Mouse (Mus musculus): Measurements from ENCODE around the gene Sh3bp5. TPM values are rescaled to one million over a fixed set of nuclear protein-coding genes. Genes with fewer than 3 reads are reported as not detected.

Gene Sh3bp5
- polyA plus RNA-seq, 1 experiment: 10.7 TPM

GRCm38 (mm10) chr14:31397353-31397752, 38.5 kb downstream of the Sh3bp5 start:
- Histone ChIP-seq H3K27ac (ENCODE audit: control insufficient read depth, insufficient read depth, low read length) (no peak overlapping the region), H3K4me3 (ENCODE audit: control insufficient read depth, insufficient read depth, low read length) (no peak overlapping the region), H3K36me3 (ENCODE audit: control insufficient read depth, insufficient read depth, low read length) (no peaks in the 10 kb centered on the region), H3K4me1 (replicated peaks; ENCODE audit: control insufficient read depth, insufficient read depth, low read length) (peaks cover 19% of the 10 kb centered on the region), H3K27me3 (ENCODE audit: control insufficient read depth, insufficient read depth, low read length) (no peaks in the 10 kb centered on the region)
- TF ChIP-seq CTCF (IDR thresholded peaks at IDR 0.05; ENCODE audit: borderline replicate concordance, control insufficient read depth, extremely low read depth, insufficient read depth, low read length, poor library complexity) (no peak), POLR2A (IDR thresholded peaks at IDR 0.05; ENCODE audit: control insufficient read depth, extremely low read depth, insufficient read depth, low read length, poor library complexity) (no peak)
- no peak for DNase-seq
- 96% methylated on average over 12 of the region's 12 CpGs for WGBS

GRCm38 (mm10) chr14:31396428-31396827, 39.5 kb downstream of the Sh3bp5 start:
- no peak overlapping the region for H3K4me3 ChIP-seq (ENCODE audit: control insufficient read depth, insufficient read depth, low read length)
- H3K4me1 ChIP-seq (replicated peaks; ENCODE audit: control insufficient read depth, insufficient read depth, low read length): peaks cover 17% of the 10 kb centered on the region
- no peak for TF ChIP-seq CTCF (IDR thresholded peaks at IDR 0.05; ENCODE audit: borderline replicate concordance, control insufficient read depth, extremely low read depth, insufficient read depth, low read length, poor library complexity)
- no peak for TF ChIP-seq POLR2A (IDR thresholded peaks at IDR 0.05; ENCODE audit: control insufficient read depth, extremely low read depth, insufficient read depth, low read length, poor library complexity)
- DNase-seq: no peak
- no peaks in the 10 kb centered on the region for H3K36me3 ChIP-seq (ENCODE audit: control insufficient read depth, insufficient read depth, low read length)
- no peaks in the 10 kb centered on the region for H3K27me3 ChIP-seq (ENCODE audit: control insufficient read depth, insufficient read depth, low read length)
- no peak overlapping the region for H3K27ac ChIP-seq (ENCODE audit: control insufficient read depth, insufficient read depth, low read length)
- 98% methylated on average over 2 of the region's 2 CpGs for WGBS

GRCm38 (mm10) chr14:31395629-31396199, 40.2 kb downstream of the Sh3bp5 start:
- H3K4me1 ChIP-seq (replicated peaks; ENCODE audit: control insufficient read depth, insufficient read depth, low read length): peaks cover 17% of the 10 kb centered on the region
- TF ChIP-seq CTCF (IDR thresholded peaks at IDR 0.05; ENCODE audit: borderline replicate concordance, control insufficient read depth, extremely low read depth, insufficient read depth, low read length, poor library complexity) (no peak), POLR2A (IDR thresholded peaks at IDR 0.05; ENCODE audit: control insufficient read depth, extremely low read depth, insufficient read depth, low read length, poor library complexity) (no peak)
- H3K27me3 ChIP-seq (ENCODE audit: control insufficient read depth, insufficient read depth, low read length): no peaks in the 10 kb centered on the region
- 98% methylated on average over 7 of the region's 7 CpGs for WGBS
- no peak overlapping the region for H3K27ac ChIP-seq (ENCODE audit: control insufficient read depth, insufficient read depth, low read length)
- H3K4me3 ChIP-seq (ENCODE audit: control insufficient read depth, insufficient read depth, low read length): no peak overlapping the region
- no peaks in the 10 kb centered on the region for H3K36me3 ChIP-seq (ENCODE audit: control insufficient read depth, insufficient read depth, low read length)
- no peak for DNase-seq

GRCm38 (mm10) chr14:31394822-31395532, 40.9 kb downstream of the Sh3bp5 start:
- TF ChIP-seq POLR2A (IDR thresholded peaks at IDR 0.05; ENCODE audit: control insufficient read depth, extremely low read depth, insufficient read depth, low read length, poor library complexity) (no peak), CTCF (IDR thresholded peaks at IDR 0.05; ENCODE audit: borderline replicate concordance, control insufficient read depth, extremely low read depth, insufficient read depth, low read length, poor library complexity) (no peak)
- H3K4me3 ChIP-seq (ENCODE audit: control insufficient read depth, insufficient read depth, low read length): no peak overlapping the region
- no peaks in the 10 kb centered on the region for H3K36me3 ChIP-seq (ENCODE audit: control insufficient read depth, insufficient read depth, low read length)
- no peaks in the 10 kb centered on the region for H3K27me3 ChIP-seq (ENCODE audit: control insufficient read depth, insufficient read depth, low read length)
- DNase-seq: no peak
- H3K27ac ChIP-seq (ENCODE audit: control insufficient read depth, insufficient read depth, low read length): no peak overlapping the region
- WGBS: 96% methylated on average over 9 of the region's 9 CpGs
- H3K4me1 ChIP-seq (replicated peaks; ENCODE audit: control insufficient read depth, insufficient read depth, low read length): peaks cover 18% of the 10 kb centered on the region

- H3K4me3 ChIP-seq (ENCODE audit: control insufficient read depth, insufficient read depth, low read length): no peak overlapping the region
- H3K27me3 ChIP-seq (ENCODE audit: control insufficient read depth, insufficient read depth, low read length): no peaks in the 10 kb centered on the region
- peaks cover 17% of the 10 kb centered on the region for H3K4me1 ChIP-seq (replicated peaks; ENCODE audit: control insufficient read depth, insufficient read depth, low read length)
- DNase-seq: no peak
- no peak for TF ChIP-seq POLR2A (IDR thresholded peaks at IDR 0.05; ENCODE audit: control insufficient read depth, extremely low read depth, insufficient read depth, low read length, poor library complexity)
- TF ChIP-seq CTCF (IDR thresholded peaks at IDR 0.05; ENCODE audit: borderline replicate concordance, control insufficient read depth, extremely low read depth, insufficient read depth, low read length, poor library complexity): no peak
- no peak overlapping the region for H3K27ac ChIP-seq (ENCODE audit: control insufficient read depth, insufficient read depth, low read length)
- WGBS: 89% methylated on average over 7 of the region's 7 CpGs
- no peaks in the 10 kb centered on the region for H3K36me3 ChIP-seq (ENCODE audit: control insufficient read depth, insufficient read depth, low read length)
Measured at GRCm38 (mm10) chr14:31393936-31394630, 41.8 kb downstream of the Sh3bp5 start.

GRCm38 (mm10) chr14:31393546-31393890, 42.4 kb downstream of the Sh3bp5 start:
- WGBS: 92% methylated on average over 3 of the region's 3 CpGs
- Histone ChIP-seq H3K4me1 (replicated peaks; ENCODE audit: control insufficient read depth, insufficient read depth, low read length) (peaks cover 12% of the 10 kb centered on the region), H3K27ac (ENCODE audit: control insufficient read depth, insufficient read depth, low read length) (no peak overlapping the region), H3K27me3 (ENCODE audit: control insufficient read depth, insufficient read depth, low read length) (no peaks in the 10 kb centered on the region), H3K4me3 (ENCODE audit: control insufficient read depth, insufficient read depth, low read length) (no peak overlapping the region), H3K36me3 (ENCODE audit: control insufficient read depth, insufficient read depth, low read length) (no peaks in the 10 kb centered on the region)
- TF ChIP-seq CTCF (IDR thresholded peaks at IDR 0.05; ENCODE audit: borderline replicate concordance, control insufficient read depth, extremely low read depth, insufficient read depth, low read length, poor library complexity): no peak
- no peak for TF ChIP-seq POLR2A (IDR thresholded peaks at IDR 0.05; ENCODE audit: control insufficient read depth, extremely low read depth, insufficient read depth, low read length, poor library complexity)
- no peak for DNase-seq

Measured in thymus, adult 2 months (tissue).